Mouse (Mus musculus) yolk sac, embryonic 10.5 days (tissue): Measurements from ENCODE around the gene Car6.

ENCODE experiments used
- DNase-seq: peaks from one replicate; pipeline ENCODE4 v3.0.0-alpha.2; 2017; ENCODE audit warnings: low spot score

Car6 gene

DNA sequence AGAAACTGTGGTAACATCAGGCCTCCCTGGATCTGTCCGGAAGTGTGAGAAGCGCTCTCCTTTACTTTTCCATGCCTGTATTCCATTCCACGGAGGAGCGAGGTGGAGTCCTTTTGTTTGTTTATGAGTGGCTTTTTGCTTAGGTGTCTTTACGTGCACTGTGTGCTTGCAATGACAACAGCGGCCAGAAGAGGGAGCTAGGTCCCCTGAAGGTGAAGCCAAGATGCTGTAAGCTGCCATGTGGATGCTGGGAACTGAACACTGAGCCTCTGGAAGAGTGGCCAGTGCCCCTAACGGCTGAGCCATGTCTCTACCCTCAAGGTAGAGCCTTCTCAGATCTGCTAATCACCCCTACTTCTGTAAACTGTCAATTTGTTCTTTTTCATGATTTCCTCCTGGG, 19.8 kb downstream of the Car6 start:
- no peak for DNase-seq

- DNase-seq: no peak
These were observed 23.0 kb downstream of the Car6 start for GRCm38 (mm10) chr4:150178131-150178530.

- DNase-seq: no peak
These were observed 24.0 kb downstream of the Car6 start for GRCm38 (mm10) chr4:150177122-150177521.

GRCm38 (mm10) chr4:150176535-150176934, 24.6 kb downstream of the Car6 start:
- DNase-seq: peak; percentile 56

DNA sequence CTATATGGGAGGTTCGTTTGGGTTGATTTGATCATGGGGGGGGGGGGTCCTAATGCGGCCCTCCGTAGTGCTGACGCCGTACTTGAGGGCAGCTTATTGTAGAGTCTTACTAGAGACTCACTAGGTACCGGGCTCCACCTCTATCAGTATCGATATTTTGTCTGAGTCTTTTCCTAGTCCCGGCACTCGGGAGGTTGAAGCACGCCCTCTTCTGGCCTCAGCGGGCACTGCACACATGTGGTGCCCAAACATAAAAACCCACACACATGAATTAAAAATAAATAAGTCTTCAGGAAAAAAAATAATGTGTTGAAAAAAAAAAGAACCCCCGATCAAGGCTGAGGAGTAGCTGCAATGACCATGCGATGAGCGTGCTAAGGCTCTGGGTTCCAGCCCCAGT, 27.1 kb downstream of the Car6 start:
- DNase-seq: no peak

- peak; percentile 31 for DNase-seq
These were observed 27.9 kb downstream of the Car6 start for GRCm38 (mm10) chr4:150173281-150173680.

DNA sequence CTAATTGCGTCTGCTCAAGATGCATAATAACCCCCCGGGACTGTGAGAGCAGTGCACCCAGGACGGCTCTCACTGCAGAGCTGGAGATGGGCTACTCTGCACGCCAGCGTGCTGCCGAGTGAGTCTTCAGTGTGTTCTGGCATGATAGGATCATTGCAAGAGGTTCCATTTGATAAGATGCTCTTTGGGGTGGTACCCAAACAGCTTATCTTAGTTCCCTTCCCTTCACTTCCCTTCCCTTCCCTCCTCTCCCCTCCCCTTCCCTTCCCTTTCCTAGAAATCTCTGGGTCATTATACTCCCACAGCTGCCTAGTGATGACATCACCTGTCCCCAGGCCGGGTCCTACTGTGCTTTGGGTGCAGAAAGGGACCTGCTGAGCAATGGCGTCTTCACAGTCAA, 29.0 kb downstream of the Car6 start:
- no peak for DNase-seq

DNA sequence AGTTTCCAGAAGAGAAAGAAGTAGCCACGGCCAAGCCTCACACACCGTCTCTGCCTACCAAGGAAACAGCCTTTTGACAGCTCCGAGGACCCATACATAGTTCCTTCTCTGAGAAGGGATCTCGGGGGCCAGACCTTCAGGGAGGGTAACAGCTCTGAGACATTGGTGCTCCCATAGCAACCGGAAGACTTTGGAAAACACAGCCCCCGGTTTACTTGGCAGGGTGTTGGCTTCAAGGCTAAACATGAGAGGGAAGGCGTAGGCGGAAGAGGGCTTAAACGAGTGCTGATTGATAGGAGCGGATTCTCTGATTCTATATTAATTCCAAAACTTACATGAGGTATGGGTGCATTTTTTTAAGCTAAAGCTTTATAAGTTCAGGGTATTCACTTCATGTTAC, 32.7 kb downstream of the Car6 start:
- no peak for DNase-seq

DNA sequence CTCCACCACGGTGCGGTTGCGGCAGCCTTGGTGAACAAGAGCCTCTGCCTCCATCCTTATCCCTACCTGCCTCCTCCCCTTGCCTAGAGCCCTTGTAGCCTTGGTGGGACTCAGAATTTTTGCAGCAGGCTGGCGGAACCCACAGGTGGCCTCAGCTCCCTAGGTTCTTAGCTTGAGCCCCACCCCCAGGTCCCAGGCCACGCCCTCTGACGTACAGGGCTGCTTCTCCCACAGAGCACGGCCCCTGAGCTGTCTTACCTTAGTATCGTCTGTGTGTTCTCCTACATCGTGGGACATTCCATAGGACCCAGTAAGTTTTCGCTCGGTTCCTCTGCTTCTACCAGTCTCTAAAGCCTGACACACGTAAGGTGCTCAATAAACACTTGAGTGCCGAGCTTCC, 36.3 kb downstream of the Car6 start:
- DNase-seq: no peak

DNA sequence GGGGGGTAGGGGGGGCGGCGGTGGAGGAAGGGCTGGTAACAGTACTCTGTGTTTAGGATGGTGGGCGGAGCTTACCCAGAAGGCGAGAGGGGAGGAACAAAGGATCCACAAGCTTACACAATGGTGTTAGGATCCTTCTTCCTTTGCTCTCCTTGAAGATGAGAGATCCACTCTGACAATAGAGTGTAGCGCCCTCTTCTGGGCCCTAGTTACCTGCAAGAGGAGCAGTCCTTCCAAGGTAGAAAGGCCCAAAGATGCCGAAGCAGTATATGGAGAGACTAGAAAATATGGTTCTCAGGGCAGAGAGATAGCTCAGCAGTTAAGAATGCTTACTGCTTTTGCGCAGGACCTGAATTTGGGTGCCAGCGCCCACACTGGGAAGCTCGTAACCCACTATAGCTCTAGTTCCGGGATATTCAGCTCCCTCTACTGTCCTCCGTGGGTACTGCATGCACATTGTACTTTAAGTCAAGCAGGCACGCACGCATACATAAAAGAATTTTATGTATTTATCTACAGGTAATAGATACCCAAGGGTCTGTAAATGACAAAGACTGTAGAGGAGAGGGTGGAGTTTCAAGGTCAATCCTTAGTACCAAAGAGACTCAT, 38.5 kb downstream of the Car6 start:
- DNase-seq: no peak

DNA sequence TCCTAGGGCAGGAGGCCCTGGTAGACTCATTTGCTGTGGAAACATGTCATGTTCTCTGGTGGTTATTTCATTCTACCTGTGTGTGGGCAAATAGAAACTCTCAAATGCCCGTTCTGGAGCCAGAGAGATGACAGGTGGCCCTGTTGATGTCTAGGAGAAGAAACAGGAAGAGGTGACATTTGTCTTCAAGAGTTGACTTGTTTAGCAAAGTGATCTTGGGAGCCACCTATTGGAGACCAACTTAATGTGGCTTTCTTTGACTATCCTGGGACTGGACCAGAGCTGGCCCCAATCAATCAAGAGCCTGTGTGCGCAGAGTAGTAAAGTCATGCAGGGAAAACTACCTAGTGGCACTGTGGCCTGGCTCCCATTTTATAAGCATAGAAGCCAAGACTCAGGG, 41.7 kb downstream of the Car6 start:
- no peak for DNase-seq

DNA sequence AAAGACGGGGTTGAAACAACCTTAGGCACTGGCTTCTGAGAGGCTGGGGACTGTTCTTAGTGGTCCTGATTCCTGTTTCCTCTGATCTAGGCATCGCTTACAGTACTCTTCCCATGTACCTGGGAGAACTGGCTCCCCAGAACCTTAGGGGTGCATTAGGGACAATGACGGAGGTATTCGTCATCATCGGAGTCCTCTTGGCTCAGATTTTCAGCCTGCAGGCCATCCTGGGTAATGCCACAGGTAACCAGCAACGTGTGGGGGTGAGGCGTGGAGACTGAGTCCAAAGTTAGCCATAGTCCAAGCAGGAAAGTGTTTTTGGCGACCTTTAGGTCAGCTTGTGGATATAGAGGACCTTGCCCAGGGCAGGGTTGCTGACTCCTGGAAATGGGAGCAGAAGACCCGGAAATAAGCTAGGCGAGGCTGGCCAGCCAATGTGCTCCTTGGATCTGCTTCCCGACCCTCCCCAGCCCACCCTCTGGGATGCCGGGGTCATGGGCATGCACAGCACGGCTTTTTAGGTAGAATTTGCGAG, 43.7 kb downstream of the Car6 start:
- DNase-seq: peak; percentile 81

DNA sequence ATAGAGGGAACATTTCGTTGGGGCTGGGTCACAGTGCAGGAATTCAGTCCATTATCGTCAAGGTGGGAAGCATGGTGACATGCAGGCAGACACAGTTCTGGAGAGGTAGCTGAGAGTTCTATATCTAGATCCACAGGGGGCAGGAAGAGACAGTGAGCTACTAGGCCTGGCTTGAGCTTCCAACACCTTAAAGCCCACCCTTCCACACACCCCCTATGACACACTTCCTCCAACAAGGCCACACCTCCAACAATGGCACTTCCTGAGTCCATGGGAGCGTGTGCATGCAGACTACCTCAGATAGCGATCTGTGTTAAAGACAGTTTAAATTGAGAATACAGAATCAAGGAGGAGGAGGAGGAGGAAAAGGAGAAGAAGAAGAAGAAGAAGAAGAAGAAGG, 45.4 kb downstream of the Car6 start:
- no peak for DNase-seq

DNA sequence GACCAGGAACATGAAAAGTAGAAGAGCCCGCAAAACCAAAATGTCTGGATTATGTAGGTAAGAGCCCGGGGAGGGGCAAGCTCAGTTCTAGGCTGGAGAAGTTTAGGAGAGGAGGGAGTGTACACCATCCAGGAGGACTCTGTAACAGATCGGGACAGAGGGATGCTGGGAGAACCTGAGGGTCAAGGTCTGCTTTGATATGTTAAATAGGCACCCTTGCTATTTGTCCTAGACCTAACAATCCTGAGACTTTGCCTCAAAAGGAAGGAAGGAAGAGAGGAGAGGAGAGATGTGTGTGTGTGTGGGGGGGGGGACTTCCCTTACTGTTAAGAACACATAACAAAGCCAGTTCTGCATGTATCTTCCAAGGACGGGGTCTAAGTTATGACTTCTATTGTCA, 45.8 kb downstream of the Car6 start:
- no peak for DNase-seq

GRCm38 (mm10) chr4:150152483-150152882, 48.6 kb downstream of the Car6 start:
- DNase-seq: peak; percentile 35

- DNase-seq: no peak
These were observed 50.1 kb downstream of the Car6 start for GRCm38 (mm10) chr4:150151045-150151444.

DNA sequence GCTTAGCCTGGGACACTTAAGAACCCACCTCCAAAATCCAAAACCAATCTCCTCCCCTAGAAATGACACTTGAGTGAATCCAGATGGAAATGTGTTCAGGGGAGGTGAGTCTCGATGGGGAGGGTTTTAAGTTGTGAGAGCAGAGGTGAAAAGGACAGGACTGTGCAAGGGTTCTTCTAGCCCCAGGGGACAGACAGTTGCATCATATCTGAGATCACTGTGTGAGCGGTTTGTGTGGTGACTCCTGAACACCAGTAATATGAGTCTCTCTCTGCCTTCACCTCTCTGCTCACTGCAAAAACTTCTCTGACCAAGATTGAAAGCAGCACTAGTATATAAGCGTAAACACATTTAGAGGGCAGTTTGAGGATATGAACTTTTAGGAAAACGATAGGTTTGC, 54.8 kb downstream of the Car6 start:
- peak; percentile 53 for DNase-seq

DNA sequence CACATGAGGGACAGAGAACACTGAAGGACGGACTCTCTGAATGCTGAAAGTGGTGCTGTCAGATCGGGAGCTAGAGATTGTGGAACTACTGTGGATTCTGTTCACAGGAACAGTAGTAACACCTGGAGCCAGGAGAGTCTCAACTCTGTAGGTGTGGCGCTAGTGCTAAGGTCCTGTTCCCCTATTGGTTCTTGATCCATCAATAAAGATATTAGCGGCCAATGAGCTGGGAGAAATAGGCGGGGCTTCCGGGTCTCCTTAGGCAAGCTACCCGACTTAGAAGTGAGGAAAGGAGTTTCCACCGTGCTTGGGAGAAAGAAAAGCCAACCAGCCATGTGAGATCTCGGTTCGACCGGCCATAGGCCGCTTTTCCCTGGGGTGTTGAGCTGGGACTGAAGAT, 56.9 kb downstream of the Car6 start:
- DNase-seq: no peak

GRCm38 (mm10) chr4:150140346-150140745, 60.8 kb downstream of the Car6 start:
- no peak for DNase-seq

DNA sequence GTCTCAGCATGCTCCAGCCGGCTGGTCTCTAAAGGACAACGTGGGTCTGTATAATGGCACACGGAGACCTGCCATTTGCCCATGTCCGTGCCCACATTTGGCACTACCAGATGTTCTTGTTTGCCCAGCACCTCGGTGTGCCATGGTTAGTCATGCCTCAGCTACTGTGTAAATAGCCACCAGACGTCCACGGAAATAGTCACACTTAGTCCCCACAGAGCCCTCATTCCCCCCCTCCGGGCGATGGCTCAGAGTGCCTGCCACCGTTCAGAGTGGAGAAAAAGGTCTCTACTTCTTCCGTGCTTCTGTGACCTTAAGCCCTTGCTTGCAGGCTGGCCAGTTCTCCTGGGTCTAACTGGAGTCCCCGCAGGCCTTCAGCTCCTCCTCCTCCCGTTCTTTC, 62.0 kb downstream of the Car6 start:
- no peak for DNase-seq

DNA sequence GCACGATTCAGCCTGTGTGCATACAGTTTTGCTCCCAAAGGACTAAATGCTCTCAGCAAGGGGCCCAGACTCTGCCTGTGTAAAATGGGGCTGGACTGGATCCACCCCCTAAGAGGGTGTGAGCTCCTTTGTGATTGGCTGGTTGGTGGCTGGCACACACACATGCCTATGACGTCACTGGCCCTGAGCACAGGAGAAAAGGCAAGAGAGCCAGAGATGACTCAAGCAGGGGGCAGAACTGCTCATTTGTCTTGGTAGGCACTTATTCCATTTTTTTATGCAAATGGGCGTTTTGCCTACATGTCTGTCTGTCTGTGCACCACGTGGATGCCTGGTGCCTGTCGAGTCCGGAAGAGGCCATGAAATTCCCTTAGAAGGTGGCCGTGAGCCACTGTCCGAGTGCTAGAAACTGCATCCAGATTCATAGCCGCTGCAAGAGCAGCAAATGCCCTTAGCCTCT, 63.0 kb downstream of the Car6 start:
- DNase-seq: peak; percentile 75

DNA sequence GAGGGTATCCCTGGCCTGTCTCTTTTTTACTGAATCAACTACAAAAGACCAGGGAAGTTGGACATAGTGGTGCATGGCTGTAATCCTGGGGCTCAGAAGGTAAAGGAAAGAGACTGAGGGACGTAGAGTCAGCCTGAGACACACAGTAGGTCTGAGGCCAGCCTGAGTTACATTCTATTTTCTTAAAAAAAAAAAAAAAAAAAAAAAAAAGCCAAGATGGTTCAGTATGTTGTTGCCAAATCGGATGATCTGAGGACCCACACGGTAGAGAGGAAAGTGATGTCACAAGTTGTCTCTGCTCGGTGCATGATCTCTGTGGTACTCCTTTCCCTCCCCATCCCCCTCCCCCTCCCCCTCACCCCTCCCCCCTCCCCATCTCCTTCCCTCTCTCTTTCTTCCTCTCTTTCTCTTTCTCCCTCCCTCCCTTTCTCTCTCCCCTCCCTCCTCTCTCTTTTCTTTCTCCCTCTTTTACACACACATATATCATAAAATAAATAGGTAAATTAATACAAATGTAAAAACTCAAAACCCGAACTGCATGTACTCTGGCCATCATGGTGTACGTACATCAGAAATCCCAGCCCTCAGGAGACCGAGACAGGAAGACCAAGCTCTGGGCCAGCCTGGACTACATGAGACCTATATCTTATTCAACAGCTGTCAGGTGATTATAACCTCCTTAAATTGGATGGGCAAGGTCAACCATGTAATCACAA, 63.6 kb downstream of the Car6 start:
- no peak for DNase-seq
